Mouse (Mus musculus) CH12.LX (cell line): ENCODE data around the gene Gm45716. TPM values are rescaled to one million over a fixed set of nuclear protein-coding genes. Genes with fewer than 3 reads are reported as not detected.
A peak's percentile ranks its signal among the peaks of the same experiment; 100 is the strongest.

Source experiments
- DNase-seq: peaks from one replicate; pipeline ENCODE4 v3.0.0-alpha.2; 2013; ENCODE audit errors: extremely low read depth
- H3K27ac ChIP-seq: 2 replicates; pipeline ENCODE4 v1.5.1; 2012; ENCODE audit warnings: low read depth, mild to moderate bottlenecking, control low read depth, moderate library complexity; ENCODE audit not compliant: insufficient read depth
- H3K27me3 ChIP-seq: replicated peaks from 2 replicates; pipeline ENCODE3; 2012; ENCODE audit warnings: inconsistent platforms
- H3K36me3 ChIP-seq, 2 experiments: replicated peaks in 1 of 2; 2 replicates each; pipeline versions ENCODE3 to v1.6.1; 2012; ENCODE audit warnings: inconsistent platforms in 1 of 2, low read length in 1 of 2, mild to moderate bottlenecking in 1 of 2, mixed read lengths in 1 of 2, moderate library complexity in 1 of 2; ENCODE audit not compliant: control insufficient read depth in 1 of 2, insufficient read depth in 1 of 2
- H3K4me1 ChIP-seq, 2 experiments: 2 replicates each; pipeline ENCODE4 v1.6.1; 2012; ENCODE audit warnings: inconsistent platforms in 1 of 2, moderate library complexity in 1 of 2; ENCODE audit not compliant: insufficient read depth in 2 of 2, control insufficient read depth in 1 of 2
- H3K4me2 ChIP-seq: 2 replicates; pipeline ENCODE4 v1.6.1; 2012; ENCODE audit warnings: low read depth, mild to moderate bottlenecking, control low read depth; ENCODE audit not compliant: poor library complexity, insufficient read depth, severe bottlenecking
- H3K4me3 ChIP-seq, 3 experiments: fragments of 150-350 bp in 1 of 3; sonication (generic) in 1 of 3; replicated peaks in 1 of 3; 2 replicates each; pipeline versions ENCODE3 to v1.5.1; 2011 to 2012; ENCODE audit warnings: low read depth in 2 of 3, low read length in 2 of 3, mild to moderate bottlenecking in 2 of 3, moderate library complexity in 2 of 3, control low read depth in 1 of 3, improper control_type of control experiment in 1 of 3, inconsistent platforms in 1 of 3, mixed read lengths in 1 of 3; ENCODE audit not compliant: poor library complexity in 1 of 3
- H3K79me2 ChIP-seq: replicated peaks from 2 replicates; pipeline ENCODE4 v1.6.1; 2012; ENCODE audit warnings: mild to moderate bottlenecking, moderate library complexity; ENCODE audit not compliant: control insufficient read depth, poor library complexity, insufficient read depth, severe bottlenecking; ENCODE audit errors: extremely low read depth
- H3K9ac ChIP-seq: 2 replicates; pipeline ENCODE4 v1.6.1; 2012; ENCODE audit warnings: low read depth, mild to moderate bottlenecking, control low read depth, moderate library complexity; ENCODE audit not compliant: insufficient read depth
- H3K9me3 ChIP-seq: replicated peaks from 2 replicates; pipeline ENCODE3; 2012; ENCODE audit warnings: low read length, inconsistent platforms, mixed read lengths
- BHLHE40 ChIP-seq: IDR thresholded peaks from 2 replicates; pipeline ENCODE4 v1.6.1; 2011; ENCODE audit warnings: mild to moderate bottlenecking, low read depth, low read length, improper control_type of control experiment
- CHD1 ChIP-seq: IDR thresholded peaks from 2 replicates; pipeline ENCODE4 v1.6.1; 2012; ENCODE audit warnings: low read depth, low read length, improper control_type of control experiment, inconsistent platforms
- CTCF ChIP-seq, 2 experiments: IDR thresholded peaks in 1 of 2; conservative IDR thresholded peaks in 1 of 2; 2 replicates each; pipeline ENCODE4 v1.5.1; 2011 to 2012; ENCODE audit warnings: low read depth in 2 of 2, low read length in 2 of 2, improper control_type of control experiment in 1 of 2, inconsistent platforms in 1 of 2, mild to moderate bottlenecking in 1 of 2, moderate library complexity in 1 of 2
- E2F4 ChIP-seq: IDR thresholded peaks from 2 replicates; pipeline ENCODE4 v1.6.1; 2011; ENCODE audit warnings: low read depth, low read length, improper control_type of control experiment; ENCODE audit not compliant: insufficient replicate concordance
- HCFC1 ChIP-seq: IDR thresholded peaks from 2 replicates; pipeline ENCODE4 v1.6.1; 2012; ENCODE audit warnings: low read depth, mild to moderate bottlenecking, inconsistent platforms, low read length, improper control_type of control experiment
- IRF4 ChIP-seq: IDR thresholded peaks from 2 replicates; pipeline ENCODE4 v1.6.1; 2014; ENCODE audit warnings: low read depth, mild to moderate bottlenecking, inconsistent platforms, low read length, improper control_type of control experiment
- JUND ChIP-seq: conservative IDR thresholded peaks from 2 replicates; pipeline ENCODE4 v1.6.1; 2011; ENCODE audit warnings: low read depth, low read length, improper control_type of control experiment
- MAFK ChIP-seq: IDR thresholded peaks from 2 replicates; pipeline ENCODE4 v1.6.1; 2011; ENCODE audit warnings: low read length, improper control_type of control experiment; ENCODE audit not compliant: insufficient replicate concordance
- MXI1 ChIP-seq: IDR thresholded peaks from 2 replicates; pipeline ENCODE4 v1.6.1; 2011; ENCODE audit warnings: mild to moderate bottlenecking, low read depth, low read length, improper control_type of control experiment
- MYC ChIP-seq: IDR thresholded peaks from 2 replicates; pipeline ENCODE4 v1.6.1; 2011; ENCODE audit warnings: low read depth, mild to moderate bottlenecking, improper control_type of control experiment, low read length
- NELFE ChIP-seq: IDR thresholded peaks from 2 replicates; pipeline ENCODE4 v1.6.1; 2011; ENCODE audit warnings: low read depth, low read length, improper control_type of control experiment
- NRF1 ChIP-seq: IDR thresholded peaks from 2 replicates; pipeline ENCODE4 v1.6.1; 2014; ENCODE audit warnings: low read depth, mild to moderate bottlenecking, inconsistent platforms, low read length, improper control_type of control experiment, moderate library complexity
- POLR2AphosphoS2 ChIP-seq: IDR thresholded peaks from 2 replicates; pipeline ENCODE4 v1.6.1; 2011; ENCODE audit warnings: low read depth, low read length, improper control_type of control experiment
- RCOR1 ChIP-seq: conservative IDR thresholded peaks from 2 replicates; pipeline ENCODE4 v1.6.1; 2012; ENCODE audit warnings: low read depth, mild to moderate bottlenecking, inconsistent platforms, low read length, improper control_type of control experiment
- SIN3A ChIP-seq: IDR thresholded peaks from 2 replicates; pipeline ENCODE4 v1.6.1; 2012; ENCODE audit warnings: low read length, improper control_type of control experiment, inconsistent platforms
- SMC3 ChIP-seq: IDR thresholded peaks from 2 replicates; pipeline ENCODE4 v1.6.1; 2011; ENCODE audit warnings: low read depth, low read length, improper control_type of control experiment
- UBTF ChIP-seq: IDR thresholded peaks from 2 replicates; pipeline ENCODE4 v1.6.1; 2012; ENCODE audit warnings: low read depth, mild to moderate bottlenecking, inconsistent platforms, low read length, improper control_type of control experiment, moderate library complexity
- USF1 ChIP-seq: IDR thresholded peaks from 2 replicates; pipeline ENCODE4 v1.6.1; 2014; ENCODE audit warnings: low read depth, mild to moderate bottlenecking, inconsistent platforms, low read length, improper control_type of control experiment
- dilution Hi-C: fragments of 300-500 bp; cut with MboI; formaldehyde crosslinking; loops from 2 replicates; pipeline ENCODE4 v1.14.3; 2020; ENCODE audit warnings: low sequenced_read_pairs; ENCODE audit not compliant: extremely low pct_unique_long_range_greater_than_20kb, extremely low pct_ligation_motif_present
- in situ Hi-C: fragments of 300-500 bp; cut with MboI; formaldehyde crosslinking; loops from 3 replicates; pipeline ENCODE4 v1.14.3; 2019; ENCODE audit warnings: low sequenced_read_pairs, low pct_ligation_motif_present, low pct_unique_long_range_greater_than_20kb, mixed read lengths
- polyA plus RNA-seq: library from polyadenylated mRNA; unstranded; fragments of >175 nt; gene quantifications from 2 replicates; pipeline ENCODE4 v1.2.1, GENCODE M21; 2012; ENCODE audit warnings: low read depth; ENCODE audit not compliant: insufficient read length
- total RNA-seq, 2 experiments: library from RNA; depleted of rRNA; stranded (reverse); fragments of 300-350 nt in 1 of 2; fragments of >200 nt in 1 of 2; gene quantifications; 2 replicates each; pipeline ENCODE4 v1.2.3; 2012 to 2014

Gene Gm45716
- total and polyA plus RNA-seq, 3 experiments, result 3.0 to 15.9 (median 9.9) TPM

DNA sequence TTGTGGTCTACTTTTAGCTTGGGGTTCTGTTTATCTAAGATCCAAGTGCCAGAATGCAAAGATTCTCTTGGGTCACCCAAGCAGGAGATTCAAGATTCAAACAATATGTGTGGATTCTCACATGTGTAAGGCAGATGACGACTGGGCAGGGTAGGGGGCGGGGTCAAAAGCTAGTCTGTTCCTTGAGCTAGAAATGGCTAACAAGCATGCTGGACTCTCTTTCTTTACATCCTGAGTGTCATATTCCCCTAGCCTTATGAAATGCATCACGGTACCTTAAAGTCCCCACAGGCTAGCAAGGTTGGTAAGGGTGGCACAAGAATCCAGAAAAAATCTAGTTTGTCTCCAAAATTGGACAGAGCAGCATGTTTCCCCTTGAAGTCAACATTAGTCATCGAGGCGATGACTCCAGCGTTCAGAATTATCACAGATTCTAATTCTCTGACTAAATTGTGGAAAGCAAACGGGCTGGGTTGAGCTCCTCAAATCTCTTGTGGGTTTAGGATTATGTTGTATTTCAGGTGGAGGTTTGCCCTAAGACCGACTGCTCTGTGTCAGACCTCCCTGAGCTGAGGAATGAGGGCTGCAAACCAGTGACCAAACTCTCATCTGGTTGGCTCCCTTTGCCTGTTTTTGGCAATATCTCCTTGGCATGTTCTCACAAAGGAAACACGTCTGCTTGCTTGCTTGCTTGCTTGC, 40.9 kb downstream of the Gm45716 start:
- peaks cover 14 to 28% of the 10 kb centered on the region in 2 experiments for H3K4me1 ChIP-seq

DNA sequence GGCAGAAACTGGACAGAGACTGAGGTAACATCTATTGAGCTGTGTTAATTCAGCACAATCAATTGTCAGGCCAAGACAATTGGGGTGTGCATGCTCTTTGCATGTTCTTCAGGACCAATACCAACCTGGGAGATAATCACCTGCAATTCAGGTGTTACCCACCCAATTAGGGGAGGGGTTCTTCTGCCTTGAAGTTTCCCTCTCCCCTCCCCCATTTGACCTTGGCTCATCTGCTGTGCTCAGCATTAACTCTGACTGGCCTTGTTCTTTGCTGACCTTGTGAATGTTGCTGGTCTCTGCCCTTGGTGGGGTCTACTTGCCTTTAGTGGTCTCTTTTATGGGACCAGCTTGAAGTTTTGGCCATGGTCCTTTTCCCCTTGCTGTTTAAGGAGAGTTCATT, 42.3 kb downstream of the Gm45716 start:
- dilution Hi-C loops, result no loop called here
- H3K4me1 ChIP-seq, result peaks cover 12 to 23% of the 10 kb centered on the region in 2 experiments
- no peak overlapping the region for H3K4me2 ChIP-seq
- H3K36me3 ChIP-seq, result no peaks in the 10 kb centered on the region
- H3K27ac ChIP-seq, result no peak overlapping the region
- no peaks in the 10 kb centered on the region for H3K79me2 ChIP-seq
- no peak for DNase-seq
- no peaks in the 10 kb centered on the region for H3K27me3 ChIP-seq
- H3K9ac ChIP-seq, result no peak overlapping the region
- TF ChIP-seq SMC3, result no peak
- no peak for TF ChIP-seq UBTF
- TF ChIP-seq BHLHE40, result no peak
- TF ChIP-seq MAFK, result peak; percentile 51; the same call in 1 of the 2 replicates
- in situ Hi-C loops, result no loop called here
- no peak overlapping the region for H3K4me3 ChIP-seq
- H3K9me3 ChIP-seq, result no peaks in the 10 kb centered on the region

More for the DNA sequence above, 40.9 kb downstream of the Gm45716 start:
- Histone ChIP-seq H3K9me3 (no peaks in the 10 kb centered on the region), H3K36me3 (no peaks in the 10 kb centered on the region), H3K4me2 (no peak overlapping the region), H3K4me3 (no peak overlapping the region), H3K9ac (no peak overlapping the region), H3K27ac (no peak overlapping the region), H3K79me2 (no peaks in the 10 kb centered on the region), H3K27me3 (no peaks in the 10 kb centered on the region)
- TF ChIP-seq IRF4 (no peak), NRF1 (0 out of 2 replicates have a peak, but pooled peaks have one; percentile 13), SMC3 (no peak), NELFE (no peak), HCFC1 (no peak), MXI1 (no peak), USF1 (no peak)
- DNase-seq, result no peak
- in situ Hi-C loops (no loop called here), dilution Hi-C loops (no loop called here)

DNA sequence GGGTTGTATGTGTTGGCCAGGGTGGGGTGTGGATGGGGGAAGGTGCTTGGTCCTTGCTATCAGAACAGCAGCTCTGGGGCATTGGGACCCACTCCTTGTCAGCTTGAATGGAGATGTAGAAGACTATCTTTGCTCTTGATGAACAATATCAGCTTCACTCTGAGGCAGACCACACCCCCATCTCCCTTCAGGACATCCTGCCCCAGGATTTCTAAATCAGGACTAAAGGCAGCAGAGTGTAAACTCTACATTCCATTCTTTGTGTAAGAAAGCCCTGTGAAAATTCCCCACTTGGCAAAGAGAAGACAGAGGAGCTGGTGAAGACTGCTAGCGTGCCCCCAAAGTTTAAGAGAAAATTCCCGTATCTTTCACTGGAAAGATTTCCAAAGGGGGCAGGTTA, 43.2 kb downstream of the Gm45716 start:
- in situ Hi-C loops, result no loop called here
- DNase-seq, result no peak
- peaks cover 16 to 23% of the 10 kb centered on the region in 2 experiments for H3K4me1 ChIP-seq

More for the DNA sequence above, 43.2 kb downstream of the Gm45716 start:
- dilution Hi-C loops, result no loop called here
- H3K4me2 ChIP-seq, result no peak overlapping the region
- TF ChIP-seq POLR2AphosphoS2, result no peak
- no peak for TF ChIP-seq CHD1
- no peak for TF ChIP-seq JUND
- TF ChIP-seq CTCF (conservative IDR thresholded peaks at IDR 0.05 in 1 of 2, IDR thresholded peaks at IDR 0.05 in 1 of 2; ENCODE audit: low read depth in 2 of 2, low read length in 2 of 2), result no peak
- no peak for TF ChIP-seq MYC
- no peak for TF ChIP-seq SIN3A
- TF ChIP-seq RCOR1, result no peak
- no peak for TF ChIP-seq E2F4
- H3K9me3 ChIP-seq, result no peaks in the 10 kb centered on the region
- no peak overlapping the region for H3K9ac ChIP-seq
- no peaks in the 10 kb centered on the region for H3K27me3 ChIP-seq
- no peak overlapping the region for H3K4me3 ChIP-seq
- H3K27ac ChIP-seq, result no peak overlapping the region
- no peaks in the 10 kb centered on the region for H3K79me2 ChIP-seq
- no peaks in the 10 kb centered on the region for H3K36me3 ChIP-seq
